Mouse (Mus musculus) erythroid progenitor cell, adult 5-6 weeks (primary cell): ENCODE results near the gene Kcnt1. TPM values are rescaled to one million over a fixed set of nuclear protein-coding genes. Genes with fewer than 3 reads are reported as not detected.
"Not testable (repeated sequence)": the region's sequence is repeated elsewhere in the genome, so short reads cannot be mapped to it uniquely, and the experiment has no call there.

Source experiments
- ATAC-seq: replicated peaks from 2 replicates; pipeline ENCODE4 v1.8.0; 2016; ENCODE audit warnings: moderate number of reproducible peaks, mild to moderate bottlenecking, moderate TSS enrichment, inconsistent platforms; ENCODE audit not compliant: poor library complexity, low FRiP score, severe bottlenecking
- total RNA-seq, 2 experiments: library from RNA; stranded (forward) in 1 of 2; stranded (reverse) in 1 of 2; fragments of 150-400 nt in 1 of 2; fragments of 186-747, 209-891 nt in 1 of 2; gene quantifications; 2 replicates each; pipeline versions ENCODE4 v1.2.3 to v1.2.4; 2015 to 2017; ENCODE audit warnings: low replicate concordance in 2 of 2

Gene Kcnt1
- total RNA-seq (2015; ENCODE audit: low replicate concordance) (not detected in 2 replicates), total RNA-seq (2017; ENCODE audit: low replicate concordance) (not detected in 2 replicates)

DNA sequence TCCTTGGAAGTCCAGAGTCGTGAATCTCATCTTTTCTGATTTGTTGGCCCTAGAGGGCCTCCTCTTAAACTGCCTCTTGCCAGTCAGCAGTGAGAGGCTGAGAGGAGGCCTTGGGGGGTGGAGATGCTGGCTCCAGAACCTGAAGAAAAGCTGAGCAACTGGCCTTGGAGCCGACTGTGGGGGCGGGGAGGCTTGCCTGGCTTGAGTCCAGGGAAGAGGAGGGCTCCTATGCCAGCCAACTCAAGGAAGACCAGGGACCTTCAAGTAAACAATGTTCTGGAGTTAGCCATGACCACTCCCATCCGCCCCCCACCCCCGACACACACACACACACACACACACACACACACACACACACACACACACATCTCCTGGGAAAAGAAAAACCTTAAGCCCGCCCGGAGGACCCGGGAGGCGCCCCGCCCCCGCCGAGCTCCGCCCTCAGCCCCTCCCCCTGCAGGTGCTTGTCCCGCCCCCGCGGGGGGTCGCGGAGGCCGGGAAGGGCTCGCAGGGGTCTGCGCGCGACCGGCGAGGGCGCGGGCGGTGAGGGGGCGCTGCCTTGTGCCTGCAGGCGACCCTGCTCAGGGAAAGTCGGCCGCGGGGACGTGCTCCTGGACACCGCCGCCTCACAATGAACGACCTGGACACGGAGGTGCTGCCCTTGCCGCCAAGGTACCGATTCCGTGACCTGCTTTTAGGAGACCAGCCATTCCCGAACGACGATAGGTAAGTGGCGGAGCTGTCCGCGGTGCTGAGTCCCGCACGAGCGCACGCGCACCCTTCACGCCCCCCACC is at the start of gene Kcnt1:
Gene Kcnt1 (plus strand): TSS at position 398 of the 795 bp plus-strand sequence.
- ATAC-seq = no peak

- ATAC-seq = not testable (repeated sequence)
Measured at GRCm38 (mm10) chr2:25815748-25816147, 47.8 kb upstream of the Kcnt1 start, which contains the start of gene Glt6d1. Gene Glt6d1 (minus strand): TSS chr2:25815848.

GRCm38 (mm10) chr2:25822806-25823205 is 40.7 kb upstream of the Kcnt1 start, which contains the start of gene Lcn9:
Gene Lcn9 (plus strand): TSS chr2:25823153.
- no peak for ATAC-seq

DNA sequence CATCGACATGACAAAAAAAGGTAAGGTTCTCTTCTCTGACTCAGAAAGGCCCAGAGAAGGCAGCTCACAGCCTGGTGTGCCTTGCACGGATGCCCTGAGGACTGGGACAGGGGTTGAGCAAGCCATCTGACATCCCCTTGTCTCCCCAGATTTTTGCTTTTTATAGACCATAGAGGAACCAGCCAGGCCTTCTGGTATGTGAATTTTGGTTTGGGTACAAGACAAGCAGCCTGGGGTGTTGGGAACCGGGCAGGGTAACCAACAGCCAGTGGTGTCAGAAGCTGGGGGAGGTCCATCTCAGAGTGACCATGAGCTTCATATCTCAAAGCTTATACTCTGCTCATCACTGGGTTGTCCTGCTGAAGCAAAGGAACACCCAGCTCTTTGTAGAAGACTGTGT is 38.8 kb upstream of the Kcnt1 start:
- ATAC-seq = no peak

GRCm38 (mm10) chr2:25828344-25828947 is 35.1 kb upstream of the Kcnt1 start:
- no peak for ATAC-seq

DNA sequence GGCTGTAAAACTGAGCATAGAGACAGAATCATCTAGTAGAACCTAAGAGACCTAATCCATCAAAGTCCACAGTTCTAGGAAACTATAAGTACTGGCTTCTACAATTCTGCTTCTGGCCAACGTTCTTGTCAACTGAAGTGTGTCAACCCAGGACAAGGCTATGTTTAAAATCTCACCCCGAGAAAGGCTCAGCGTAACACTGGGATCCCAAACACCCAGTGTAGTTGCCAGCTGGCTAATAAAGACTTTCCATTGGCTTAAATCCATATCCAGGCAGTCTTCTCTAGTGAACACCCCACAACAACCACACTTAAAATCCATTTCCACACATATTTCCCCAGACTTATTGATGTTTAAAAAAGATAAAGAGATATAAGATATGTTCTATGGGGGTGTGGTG is 32.7 kb upstream of the Kcnt1 start:
- ATAC-seq = no peak

GRCm38 (mm10) chr2:25836291-25836690 is 27.2 kb upstream of the Kcnt1 start:
- ATAC-seq = peak; percentile 70; the same call in 1 of the 2 replicates

DNA sequence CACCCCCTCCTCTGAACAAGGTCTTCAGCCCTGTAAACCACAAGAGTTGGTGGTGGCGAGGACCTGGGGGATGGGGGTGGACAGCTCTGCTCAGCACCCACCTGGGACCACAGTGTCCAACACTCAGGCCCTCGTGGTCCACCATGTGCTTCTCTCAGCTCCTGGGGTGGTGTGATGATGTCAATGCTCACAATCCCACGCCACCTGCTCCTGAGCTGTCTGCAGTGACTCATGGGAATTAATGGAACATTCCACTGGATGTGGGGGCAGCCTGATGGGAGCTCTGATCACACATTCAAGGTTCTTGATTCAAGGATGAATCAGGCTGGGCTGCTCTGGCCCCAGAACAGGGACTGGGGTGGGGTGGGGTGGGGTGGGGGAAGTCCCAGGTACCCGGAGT is 21.4 kb upstream of the Kcnt1 start:
- no peak for ATAC-seq

- no peak for ATAC-seq
Measured at GRCm38 (mm10) chr2:25842758-25843157, 20.8 kb upstream of the Kcnt1 start.

GRCm38 (mm10) chr2:25844097-25844496 is 19.4 kb upstream of the Kcnt1 start:
- no peak for ATAC-seq

DNA sequence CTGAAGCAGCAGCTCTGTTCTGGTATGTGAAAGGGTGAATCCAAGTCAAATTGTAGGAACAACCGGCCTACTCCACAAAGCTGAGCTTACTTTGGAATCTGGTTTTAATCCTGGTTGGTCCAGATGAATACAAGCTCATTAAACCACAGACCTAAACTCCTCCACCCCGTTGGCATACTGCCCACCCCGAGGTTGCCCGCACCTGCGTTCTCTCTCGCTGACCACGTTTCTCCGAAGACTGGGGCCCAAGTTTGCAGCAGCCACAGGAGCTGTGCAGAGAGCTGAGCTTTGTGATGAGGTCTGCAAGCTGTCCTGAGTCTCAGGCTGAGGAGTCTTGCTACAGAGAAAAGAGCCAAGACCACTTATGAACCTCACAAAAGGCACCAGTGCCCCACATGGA is 17.0 kb upstream of the Kcnt1 start:
- ATAC-seq = no peak

- ATAC-seq = no peak
Measured at GRCm38 (mm10) chr2:25847226-25847625, 16.3 kb upstream of the Kcnt1 start, which contains the start of gene Sohlh1. Gene Sohlh1 (minus strand): TSS chr2:25847248.

DNA sequence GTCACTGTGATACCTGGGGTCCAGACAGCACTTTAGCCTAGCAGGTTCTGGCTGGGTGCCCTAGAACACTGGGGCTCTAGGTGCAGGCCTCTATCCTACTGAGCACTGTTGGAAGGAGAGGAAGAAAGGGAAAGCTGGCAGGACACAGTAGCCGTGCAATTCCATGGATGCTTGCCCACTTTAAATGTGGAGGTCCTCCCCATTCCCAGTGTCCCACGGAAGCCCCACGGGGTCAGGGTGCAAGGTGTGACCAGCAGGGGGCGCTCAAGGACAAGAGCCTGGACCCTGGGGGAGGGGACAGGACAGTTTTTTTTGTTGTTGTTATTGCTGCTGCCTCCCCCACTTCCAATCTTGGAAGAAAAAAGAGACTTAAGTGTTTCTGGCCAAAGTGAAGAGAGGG is 13.2 kb upstream of the Kcnt1 start:
- ATAC-seq = peak; percentile 66

- no peak for ATAC-seq
Measured at GRCm38 (mm10) chr2:25852626-25853025, 10.9 kb upstream of the Kcnt1 start.

DNA sequence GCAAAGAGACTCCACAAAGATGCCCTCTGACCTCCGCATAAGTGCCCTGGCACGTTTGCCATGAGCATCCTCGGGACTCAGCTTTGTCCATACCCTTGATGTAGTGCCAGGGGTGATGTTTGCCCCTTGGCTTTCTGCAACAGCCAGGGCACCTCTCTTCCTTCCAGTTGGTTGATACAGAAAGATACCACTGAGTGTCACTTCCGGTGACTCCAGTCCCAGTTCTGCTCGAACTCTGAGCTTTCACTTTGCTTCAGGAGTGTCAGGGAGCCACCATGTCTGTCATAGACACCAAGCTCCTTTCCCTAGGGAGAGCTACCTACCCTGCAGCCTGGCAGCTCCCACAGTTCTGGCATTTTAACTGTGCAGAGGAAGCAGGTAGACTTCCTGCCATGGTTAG is 9.5 kb upstream of the Kcnt1 start:
- no peak for ATAC-seq

DNA sequence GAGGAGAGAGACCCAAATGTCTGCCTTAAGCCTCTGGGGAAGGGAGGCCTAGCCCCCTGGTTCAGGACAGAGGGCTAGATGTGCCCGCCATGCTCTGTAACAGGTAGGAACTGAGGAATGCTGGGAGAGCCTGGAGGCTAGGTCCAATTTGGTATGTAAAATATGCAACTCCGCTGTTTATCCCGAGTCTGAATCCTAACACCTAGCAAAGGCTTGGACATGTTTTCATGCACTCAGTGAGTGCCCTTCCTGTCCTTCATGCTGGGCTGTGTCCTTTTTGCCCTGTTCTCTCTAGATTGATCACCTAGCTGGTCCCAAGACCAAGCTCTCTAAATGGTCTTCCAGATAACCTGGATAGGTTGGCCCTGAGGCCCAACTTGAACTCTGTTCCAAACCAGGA is 3.6 kb upstream of the Kcnt1 start:
- no peak for ATAC-seq

GRCm38 (mm10) chr2:25862038-25862437 is 1.5 kb upstream of the Kcnt1 start:
- ATAC-seq = no peak

DNA sequence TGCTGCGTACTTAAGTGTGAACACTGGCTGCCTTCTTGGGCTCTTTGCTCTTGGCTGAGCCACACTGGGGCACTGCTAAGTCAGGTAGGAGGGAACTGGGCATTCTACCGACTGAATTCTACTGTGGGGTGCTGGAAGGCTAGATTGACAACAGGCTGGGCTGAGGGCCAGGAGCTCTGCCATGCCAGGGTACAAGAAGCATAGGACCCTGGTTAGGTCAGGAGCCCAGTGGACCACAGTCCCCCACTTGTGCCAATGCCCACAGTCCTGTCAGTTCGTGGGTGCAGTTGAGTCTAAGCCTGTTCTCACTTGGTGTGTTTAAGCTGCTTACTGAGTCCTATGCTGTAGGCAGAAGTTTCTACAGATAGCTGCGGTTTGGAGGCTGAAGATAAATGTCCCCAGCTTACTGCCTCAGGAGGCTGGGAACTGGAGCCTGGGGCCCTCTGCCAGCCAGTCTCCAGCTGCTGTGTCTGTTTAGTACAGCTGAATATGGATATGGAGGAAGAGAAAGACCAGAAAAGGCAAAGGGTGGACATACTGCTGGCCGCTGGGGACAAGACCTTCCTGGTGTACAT is 751 bp upstream of the Kcnt1 start:
- ATAC-seq = no peak

DNA sequence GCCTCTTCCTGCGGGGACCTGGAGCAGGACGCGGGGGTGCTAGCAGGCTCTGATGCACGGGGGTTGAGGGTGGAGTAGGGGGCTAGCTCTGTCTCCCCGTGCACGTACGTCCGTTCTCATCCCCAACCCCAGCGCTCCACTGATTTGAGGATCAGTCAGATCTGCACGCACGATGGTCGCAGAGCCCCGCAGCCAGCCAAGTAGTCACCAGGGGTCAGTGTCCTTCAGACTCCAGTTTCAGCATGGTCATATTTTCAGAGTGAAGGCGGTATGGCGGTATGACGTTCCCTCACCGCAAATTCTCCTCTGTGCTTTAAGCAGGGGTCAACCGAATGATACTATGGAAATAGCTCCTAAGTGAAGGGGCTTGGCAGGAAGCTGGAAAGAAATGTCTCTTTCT is 696 bp downstream of the Kcnt1 start:
- no peak for ATAC-seq

DNA sequence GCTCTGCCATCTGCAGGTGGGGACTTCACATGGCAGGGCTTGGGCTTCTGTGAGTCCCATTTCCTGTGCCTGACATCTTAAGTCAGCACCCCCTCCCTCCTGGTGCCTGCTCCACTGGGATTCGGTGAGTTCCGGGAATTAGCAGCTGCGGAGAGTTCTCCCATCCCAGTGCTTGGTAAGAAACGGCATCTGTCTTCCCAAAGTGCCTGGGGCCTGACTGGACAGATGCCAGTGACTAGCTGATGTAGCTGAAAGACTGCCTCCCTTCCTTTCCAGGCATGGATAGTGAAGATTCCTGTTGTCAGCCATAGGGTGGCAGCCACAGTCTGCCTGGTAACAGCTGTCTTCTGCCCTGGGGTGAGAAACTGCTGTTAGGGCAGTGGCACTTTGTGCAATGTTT is 1.9 kb downstream of the Kcnt1 start:
- ATAC-seq = no peak

- ATAC-seq = no peak
Measured at GRCm38 (mm10) chr2:25866656-25867055, 3.1 kb downstream of the Kcnt1 start.
